Mouse (Mus musculus) MEL (cell line): ENCODE results near the gene Arhgap44. TPM values are rescaled to one million over a fixed set of nuclear protein-coding genes. Genes with fewer than 3 reads are reported as not detected.

Experiments
- DNase-seq: peaks from one replicate; pipeline ENCODE4 v3.0.0; 2011; ENCODE audit warnings: low read depth, low spot score
- H3K27ac ChIP-seq: 2 replicates; pipeline ENCODE4 v1.5.1; 2012; ENCODE audit warnings: low read depth, mild to moderate bottlenecking, control low read depth, low read length, moderate library complexity; ENCODE audit not compliant: control insufficient read depth
- H3K27me3 ChIP-seq, 2 experiments: fragments of 150-350 bp in 1 of 2; sonication (generic) in 1 of 2; 2 replicates each; pipeline ENCODE4 v1.6.1; 2012; ENCODE audit warnings: low read length in 2 of 2, mild to moderate bottlenecking in 2 of 2, improper control_type of control experiment in 1 of 2, moderate library complexity in 1 of 2; ENCODE audit not compliant: insufficient read depth in 2 of 2, control insufficient read depth in 1 of 2
- H3K36me3 ChIP-seq, 2 experiments: 2 replicates each; pipeline ENCODE4 v1.6.1; 2012 to 2014; ENCODE audit warnings: low read length in 2 of 2, improper control_type of control experiment in 1 of 2, inconsistent platforms in 1 of 2, mild to moderate bottlenecking in 1 of 2; ENCODE audit not compliant: insufficient read depth in 2 of 2, control insufficient read depth in 1 of 2
- H3K4me1 ChIP-seq, 2 experiments: fragments of 150-350 bp in 1 of 2; sonication (generic) in 1 of 2; 2 replicates each; pipeline ENCODE4 v1.6.1; 2012; ENCODE audit warnings: low read length in 2 of 2, improper control_type of control experiment in 1 of 2, mild to moderate bottlenecking in 1 of 2; ENCODE audit not compliant: insufficient read depth in 2 of 2, control insufficient read depth in 1 of 2
- H3K4me3 ChIP-seq, 2 experiments: fragments of 150-350 bp in 1 of 2; sonication (generic) in 1 of 2; 2 replicates each; pipeline ENCODE4 v1.5.1; 2012; ENCODE audit warnings: low read depth in 2 of 2, low read length in 2 of 2, mild to moderate bottlenecking in 2 of 2, moderate library complexity in 2 of 2, control low read depth in 1 of 2, improper control_type of control experiment in 1 of 2; ENCODE audit not compliant: control insufficient read depth in 1 of 2, insufficient read depth in 1 of 2
- H3K79me2 ChIP-seq: 2 replicates; pipeline ENCODE4 v1.6.1; 2012; ENCODE audit warnings: mild to moderate bottlenecking, low read length, moderate library complexity; ENCODE audit not compliant: control insufficient read depth, poor library complexity, insufficient read depth
- H3K9ac ChIP-seq: 2 replicates; pipeline ENCODE4 v1.6.1; 2012; ENCODE audit warnings: low read depth, mild to moderate bottlenecking, control low read depth, low read length, moderate library complexity; ENCODE audit not compliant: control insufficient read depth, poor library complexity, severe bottlenecking
- H3K9me3 ChIP-seq: fragments of 150-350 bp; sonication (generic); replicated peaks from 2 replicates; pipeline ENCODE4 v1.6.1; 2012; ENCODE audit warnings: mild to moderate bottlenecking, low read length, improper control_type of control experiment, moderate library complexity; ENCODE audit not compliant: insufficient read depth
- BHLHE40 ChIP-seq: IDR thresholded peaks from 2 replicates; pipeline ENCODE4 v1.6.1; 2012; ENCODE audit warnings: low read depth, mild to moderate bottlenecking, inconsistent platforms, low read length, improper control_type of control experiment, borderline replicate concordance
- E2F4 ChIP-seq: IDR thresholded peaks from 2 replicates; pipeline ENCODE4 v1.6.1; 2011; ENCODE audit warnings: low read depth, low read length, improper control_type of control experiment, borderline replicate concordance
- GABPA ChIP-seq: IDR thresholded peaks from 2 replicates; pipeline ENCODE4 v1.6.1; 2012; ENCODE audit warnings: low read depth, mild to moderate bottlenecking, inconsistent platforms, low read length, improper control_type of control experiment, moderate library complexity
- GATA1 ChIP-seq: IDR thresholded peaks from 2 replicates; pipeline ENCODE4 v1.6.1; 2011; ENCODE audit warnings: low read depth, low read length, improper control_type of control experiment
- HCFC1 ChIP-seq: IDR thresholded peaks from 2 replicates; pipeline ENCODE4 v1.6.1; 2012; ENCODE audit warnings: low read depth, mild to moderate bottlenecking, inconsistent platforms, low read length, improper control_type of control experiment, moderate library complexity
- JUND ChIP-seq: IDR thresholded peaks from 2 replicates; pipeline ENCODE4 v1.6.1; 2011; ENCODE audit warnings: low read depth, mild to moderate bottlenecking, improper control_type of control experiment, low read length
- MAX ChIP-seq: IDR thresholded peaks from 2 replicates; pipeline ENCODE4 v1.6.1; 2011; ENCODE audit warnings: low read length, improper control_type of control experiment
- MAZ ChIP-seq: IDR thresholded peaks from 2 replicates; pipeline ENCODE4 v1.6.1; 2012; ENCODE audit warnings: low read depth, mild to moderate bottlenecking, inconsistent platforms, low read length, improper control_type of control experiment
- MEF2A ChIP-seq: IDR thresholded peaks from 2 replicates; pipeline ENCODE4 v1.6.1; 2014; ENCODE audit warnings: low read depth, mild to moderate bottlenecking, inconsistent platforms, low read length, improper control_type of control experiment; ENCODE audit not compliant: poor library complexity, insufficient replicate concordance, severe bottlenecking; ENCODE audit errors: extremely low read depth
- MXI1 ChIP-seq: IDR thresholded peaks from 2 replicates; pipeline ENCODE4 v1.6.1; 2011; ENCODE audit warnings: mild to moderate bottlenecking, low read depth, low read length, improper control_type of control experiment
- MYB ChIP-seq: IDR thresholded peaks from 2 replicates; pipeline ENCODE4 v1.6.1; 2011; ENCODE audit warnings: mild to moderate bottlenecking, low read depth, low read length, improper control_type of control experiment
- NELFE ChIP-seq: IDR thresholded peaks from 2 replicates; pipeline ENCODE4 v1.6.1; 2011; ENCODE audit warnings: low read depth, low read length, improper control_type of control experiment
- POLR2A ChIP-seq, 2 experiments: IDR thresholded peaks; 2 replicates each; pipeline ENCODE4 v1.6.1; 2011 to 2012; ENCODE audit warnings: low read length in 2 of 2, mild to moderate bottlenecking in 2 of 2, control low read depth in 1 of 2, improper control_type of control experiment in 1 of 2, low read depth in 1 of 2, moderate library complexity in 1 of 2; ENCODE audit not compliant: control insufficient read depth in 1 of 2, insufficient read depth in 1 of 2, poor library complexity in 1 of 2
- POLR2AphosphoS2 ChIP-seq: IDR thresholded peaks from 2 replicates; pipeline ENCODE4 v1.6.1; 2011; ENCODE audit warnings: low read length, improper control_type of control experiment
- RCOR1 ChIP-seq: IDR thresholded peaks from 2 replicates; pipeline ENCODE4 v1.6.1; 2012; ENCODE audit warnings: low read depth, mild to moderate bottlenecking, inconsistent platforms, low read length, improper control_type of control experiment
- SIN3A ChIP-seq: IDR thresholded peaks from 2 replicates; pipeline ENCODE4 v1.6.1; 2012; ENCODE audit warnings: low read length, improper control_type of control experiment, inconsistent platforms
- SMC3 ChIP-seq: IDR thresholded peaks from 2 replicates; pipeline ENCODE4 v1.6.1; 2011; ENCODE audit warnings: low read depth, low read length, improper control_type of control experiment
- UBTF ChIP-seq: IDR thresholded peaks from 2 replicates; pipeline ENCODE4 v1.6.1; 2012; ENCODE audit warnings: low read depth, mild to moderate bottlenecking, inconsistent platforms, low read length, improper control_type of control experiment, moderate library complexity, borderline replicate concordance; ENCODE audit not compliant: insufficient read depth
- USF1 ChIP-seq: IDR thresholded peaks from 2 replicates; pipeline ENCODE4 v1.6.1; 2014; ENCODE audit warnings: low read depth, mild to moderate bottlenecking, inconsistent platforms, low read length, improper control_type of control experiment, moderate library complexity
- USF2 ChIP-seq, 2 experiments: IDR thresholded peaks; 2 replicates each; pipeline ENCODE4 v1.6.1; 2011 to 2012; ENCODE audit warnings: improper control_type of control experiment in 2 of 2, low read length in 2 of 2, borderline replicate concordance in 1 of 2, inconsistent platforms in 1 of 2, low read depth in 1 of 2, mild to moderate bottlenecking in 1 of 2; ENCODE audit not compliant: insufficient read depth in 1 of 2
- ZKSCAN1 ChIP-seq: IDR thresholded peaks from 2 replicates; pipeline ENCODE4 v1.6.1; 2012; ENCODE audit warnings: low read depth, mild to moderate bottlenecking, inconsistent platforms, low read length, improper control_type of control experiment, moderate library complexity
- ZMIZ1 ChIP-seq: IDR thresholded peaks from 2 replicates; pipeline ENCODE4 v1.6.1; 2012; ENCODE audit warnings: low read depth, mild to moderate bottlenecking, inconsistent platforms, low read length, improper control_type of control experiment, moderate library complexity
- polyA plus RNA-seq, 2 experiments: library from polyadenylated mRNA; stranded (reverse) in 1 of 2; unstranded in 1 of 2; fragments of >175 nt in 1 of 2; fragments of >200 nt in 1 of 2; gene quantifications; 2 replicates each; pipeline versions ENCODE4 v1.2.1 to v1.2.4; 2012; ENCODE audit warnings: low replicate concordance in 2 of 2, low read depth in 1 of 2; ENCODE audit not compliant: insufficient read length in 2 of 2, insufficient read depth in 1 of 2, missing spikeins in 1 of 2
- total RNA-seq: library from RNA; depleted of rRNA; stranded (reverse); fragments of 300-350 nt; gene quantifications from 2 replicates; pipeline ENCODE4 v1.2.3, GENCODE M21; 2012

The Arhgap44 gene
- total and polyA plus RNA-seq, 3 experiments = 0.08 TPM; not detected in 2

- H3K27me3 ChIP-seq = no peaks in the 10 kb centered on the region
- H3K9ac ChIP-seq = no peak overlapping the region
- no peaks in the 10 kb centered on the region for H3K79me2 ChIP-seq
- H3K27ac ChIP-seq = no peak overlapping the region
- no peak overlapping the region for H3K4me3 ChIP-seq
- no peaks in the 10 kb centered on the region for H3K9me3 ChIP-seq
- 0 out of 4 replicates have a peak, but pooled peaks of 1 of the 2 experiments have one; percentile 9 for TF ChIP-seq POLR2A (IDR thresholded peaks at IDR 0.05; ENCODE audit: control insufficient read depth in 1 of 2, insufficient read depth in 1 of 2, low read depth in 1 of 2, low read length in 2 of 2, poor library complexity in 1 of 2)
- no peak for TF ChIP-seq HCFC1
- no peak for DNase-seq
- H3K4me1 ChIP-seq = no peaks in the 10 kb centered on the region
- H3K36me3 ChIP-seq = peaks cover 0 to 9% of the 10 kb centered on the region in 2 experiments; a peak in 2 of 4 replicates
Observed at GRCm38 (mm10) chr11:64999685-65000084, 163.1 kb downstream of the Arhgap44 start.

GRCm38 (mm10) chr11:64998439-64998838 is 164.3 kb downstream of the Arhgap44 start:
- Histone ChIP-seq H3K9ac (no peak overlapping the region), H3K27ac (no peak overlapping the region), H3K4me3 (no peak overlapping the region), H3K9me3 (no peaks in the 10 kb centered on the region)
- no peak for DNase-seq
- TF ChIP-seq ZMIZ1 (no peak), JUND (no peak), E2F4 (no peak), MAX (no peak), GATA1 (no peak), USF1 (no peak), MXI1 (no peak), GABPA (no peak), MAZ (no peak), NELFE (no peak), POLR2AphosphoS2 (no peak), RCOR1 (no peak), HCFC1 (no peak)
- TF ChIP-seq, all 39 proteins: peak for 0
- Histone ChIP-seq H3K36me3 (peaks cover 0 to 11% of the 10 kb centered on the region in 2 experiments; a peak in 2 of 4 replicates), H3K4me1 (no peaks in the 10 kb centered on the region), H3K79me2 (no peaks in the 10 kb centered on the region), H3K27me3 (no peaks in the 10 kb centered on the region)

- Histone ChIP-seq H3K4me3 (no peak overlapping the region), H3K9me3 (no peaks in the 10 kb centered on the region), H3K4me1 (no peaks in the 10 kb centered on the region), H3K79me2 (no peaks in the 10 kb centered on the region), H3K27ac (no peak overlapping the region), H3K36me3 (peaks cover 0 to 32% of the 10 kb centered on the region in 2 experiments; a peak in 2 of 4 replicates), H3K9ac (no peak overlapping the region), H3K27me3 (no peaks in the 10 kb centered on the region)
- no peak for DNase-seq
- TF ChIP-seq POLR2AphosphoS2 = no peak
- TF ChIP-seq MAZ = no peak
- no peak for TF ChIP-seq USF2 (IDR thresholded peaks at IDR 0.05; ENCODE audit: borderline replicate concordance in 1 of 2, insufficient read depth in 1 of 2, low read depth in 1 of 2, low read length in 2 of 2)
- no peak for TF ChIP-seq SMC3
- TF ChIP-seq RCOR1 = no peak
- TF ChIP-seq BHLHE40 = no peak
- TF ChIP-seq E2F4 = no peak
- TF ChIP-seq GABPA = no peak
- TF ChIP-seq GATA1 = no peak
- no peak for TF ChIP-seq MEF2A
- TF ChIP-seq ZKSCAN1 = no peak
- TF ChIP-seq SIN3A = no peak
- TF ChIP-seq UBTF = no peak
- TF ChIP-seq MYB = no peak
Observed at GRCm38 (mm10) chr11:64988556-64988955, 174.2 kb downstream of the Arhgap44 start.
